Mouse (Mus musculus): ENCODE results near the gene Psme2b. TPM values are rescaled to one million over a fixed set of nuclear protein-coding genes. Genes with fewer than 3 reads are reported as not detected.
"Not testable (repeated sequence)": the region's sequence is repeated elsewhere in the genome, so short reads cannot be mapped to it uniquely, and the experiment has no call there.

The Psme2b gene
- polyA plus RNA-seq, 1 experiment from 2014 or later, result 1.8 TPM

- DNase-seq (ENCODE audit: low spot score); H3K27me3 ChIP-seq (replicated peaks; ENCODE audit: low read depth, poor library complexity, severe bottlenecking); H3K36me3 ChIP-seq (replicated peaks); H3K27ac ChIP-seq (replicated peaks); H3K4me3 ChIP-seq; H3K4me1 ChIP-seq; H3K9me3 ChIP-seq: not testable (repeated sequence)
- WGBS, result 85% methylated on average over 1 of the region's 1 CpGs
These were observed 12.1 kb downstream of the Psme2b start for GRCm38 (mm10) chr11:48933923-48934322.

GRCm38 (mm10) chr11:48933422-48933821, 12.6 kb downstream of the Psme2b start:
- not testable (repeated sequence) for H3K36me3 ChIP-seq (replicated peaks); H3K4me3 ChIP-seq; H3K4me1 ChIP-seq; DNase-seq (ENCODE audit: low spot score); H3K9me3 ChIP-seq; H3K27me3 ChIP-seq (replicated peaks; ENCODE audit: low read depth, poor library complexity, severe bottlenecking); H3K27ac ChIP-seq (replicated peaks)
- 85% methylated on average over 1 of the region's 1 CpGs for WGBS

- DNase-seq (ENCODE audit: low spot score); H3K4me1 ChIP-seq; H3K4me3 ChIP-seq; H3K27me3 ChIP-seq (replicated peaks; ENCODE audit: low read depth, poor library complexity, severe bottlenecking); H3K36me3 ChIP-seq (replicated peaks); H3K9me3 ChIP-seq; H3K27ac ChIP-seq (replicated peaks): not testable (repeated sequence)
- WGBS, result 85% methylated on average over 1 of the region's 1 CpGs
These were observed 17.9 kb downstream of the Psme2b start for GRCm38 (mm10) chr11:48928068-48928467.

GRCm38 (mm10) chr11:48926437-48926836, 19.6 kb downstream of the Psme2b start:
- H3K27ac ChIP-seq (replicated peaks); H3K9me3 ChIP-seq: not testable (repeated sequence)

GRCm38 (mm10) chr11:48923818-48924217, 22.2 kb downstream of the Psme2b start:
- not testable (repeated sequence) for H3K27me3 ChIP-seq (replicated peaks; ENCODE audit: low read depth, poor library complexity, severe bottlenecking); H3K27ac ChIP-seq (replicated peaks); H3K36me3 ChIP-seq (replicated peaks); DNase-seq (ENCODE audit: low spot score); H3K4me3 ChIP-seq; H3K9me3 ChIP-seq; H3K4me1 ChIP-seq
- 89% methylated on average over 5 of the region's 5 CpGs for WGBS

More at GRCm38 (mm10) chr11:48926437-48926836, 19.6 kb downstream of the Psme2b start:
- H3K36me3 ChIP-seq (replicated peaks); DNase-seq (ENCODE audit: low spot score); H3K4me1 ChIP-seq; H3K27me3 ChIP-seq (replicated peaks; ENCODE audit: low read depth, poor library complexity, severe bottlenecking); H3K4me3 ChIP-seq: not testable (repeated sequence)

- WGBS, result 90% methylated on average over 3 of the region's 3 CpGs
- DNase-seq (ENCODE audit: low spot score), result no peak
These were observed 27.6 kb downstream of the Psme2b start for GRCm38 (mm10) chr11:48918380-48918779.

GRCm38 (mm10) chr11:48913611-48914010, 32.4 kb downstream of the Psme2b start:
- Histone ChIP-seq H3K27ac (replicated peaks) (no peak overlapping the region), H3K36me3 (replicated peaks) (no peaks in the 10 kb centered on the region), H3K27me3 (replicated peaks; ENCODE audit: low read depth, poor library complexity, severe bottlenecking) (no peaks in the 10 kb centered on the region), H3K9me3 (no peaks in the 10 kb centered on the region), H3K4me1 (no peaks in the 10 kb centered on the region), H3K4me3 (no peak overlapping the region)
- WGBS, result 86% methylated on average over 1 of the region's 1 CpGs
- no peak for DNase-seq (ENCODE audit: low spot score)

More at GRCm38 (mm10) chr11:48918380-48918779, 27.6 kb downstream of the Psme2b start:
- no peaks in the 10 kb centered on the region for H3K27me3 ChIP-seq (replicated peaks; ENCODE audit: low read depth, poor library complexity, severe bottlenecking)
- H3K4me1 ChIP-seq, result no peaks in the 10 kb centered on the region
- no peak overlapping the region for H3K4me3 ChIP-seq
- H3K36me3 ChIP-seq (replicated peaks), result no peaks in the 10 kb centered on the region
- H3K9me3 ChIP-seq, result no peaks in the 10 kb centered on the region
- no peak overlapping the region for H3K27ac ChIP-seq (replicated peaks)

GRCm38 (mm10) chr11:48908459-48908858, 37.5 kb downstream of the Psme2b start:
- H3K4me3 ChIP-seq, result no peak overlapping the region
- H3K27me3 ChIP-seq (replicated peaks; ENCODE audit: low read depth, poor library complexity, severe bottlenecking), result no peaks in the 10 kb centered on the region
- no peaks in the 10 kb centered on the region for H3K9me3 ChIP-seq
- no peaks in the 10 kb centered on the region for H3K36me3 ChIP-seq (replicated peaks)
- no peak for DNase-seq (ENCODE audit: low spot score)
- no peak overlapping the region for H3K27ac ChIP-seq (replicated peaks)
- WGBS, result 55% methylated on average over 1 of the region's 1 CpGs
- no peaks in the 10 kb centered on the region for H3K4me1 ChIP-seq

GRCm38 (mm10) chr11:48902021-48902420, 44.0 kb downstream of the Psme2b start, which contains the start of gene Gm5431:
Gm5431 (minus strand) TSS chr11:48902214.
- H3K36me3 ChIP-seq (replicated peaks), result no peaks in the 10 kb centered on the region
- H3K9me3 ChIP-seq, result no peaks in the 10 kb centered on the region
- no peak within 1 kb of the TSS for H3K27ac ChIP-seq (replicated peaks)
- 72% methylated on average over 2 of the region's 2 CpGs for WGBS
- H3K4me3 ChIP-seq, result no peak within 1 kb of the TSS
- DNase-seq (ENCODE audit: low spot score), result no peak
- no peaks in the 10 kb centered on the region for H3K4me1 ChIP-seq
- H3K27me3 ChIP-seq (replicated peaks; ENCODE audit: low read depth, poor library complexity, severe bottlenecking), result no peaks in the 10 kb centered on the region

GRCm38 (mm10) chr11:48901567-48901930, 44.4 kb downstream of the Psme2b start:
- WGBS, result 96% methylated on average over 1 of the region's 1 CpGs

GRCm38 (mm10) chr11:48900654-48901566, 45.1 kb downstream of the Psme2b start:
- 82% methylated on average over 6 of the region's 6 CpGs for WGBS
- not testable (repeated sequence) for H3K27ac ChIP-seq (replicated peaks); DNase-seq (ENCODE audit: low spot score); H3K4me3 ChIP-seq; H3K27me3 ChIP-seq (replicated peaks; ENCODE audit: low read depth, poor library complexity, severe bottlenecking); H3K4me1 ChIP-seq; H3K36me3 ChIP-seq (replicated peaks); H3K9me3 ChIP-seq

More at GRCm38 (mm10) chr11:48901567-48901930, 44.4 kb downstream of the Psme2b start:
- not testable (repeated sequence) for H3K9me3 ChIP-seq; DNase-seq (ENCODE audit: low spot score); H3K4me3 ChIP-seq; H3K4me1 ChIP-seq; H3K36me3 ChIP-seq (replicated peaks); H3K27me3 ChIP-seq (replicated peaks; ENCODE audit: low read depth, poor library complexity, severe bottlenecking); H3K27ac ChIP-seq (replicated peaks)

- Histone ChIP-seq H3K9me3 (no peaks in the 10 kb centered on the region), H3K4me3 (no peak overlapping the region), H3K27me3 (replicated peaks; ENCODE audit: low read depth, poor library complexity, severe bottlenecking) (no peaks in the 10 kb centered on the region), H3K4me1 (no peaks in the 10 kb centered on the region), H3K27ac (replicated peaks) (no peak overlapping the region), H3K36me3 (replicated peaks) (no peaks in the 10 kb centered on the region)
- DNase-seq (ENCODE audit: low spot score), result no peak
- WGBS, result 77% methylated on average over 2 of the region's 2 CpGs
These were observed 47.1 kb downstream of the Psme2b start for GRCm38 (mm10) chr11:48898812-48899431.

All from embryonic facial prominence, embryonic 10.5 days (tissue).